Mouse (Mus musculus): Measurements from ENCODE around the gene Slc12a6. TPM values are rescaled to one million over a fixed set of nuclear protein-coding genes. Genes with fewer than 3 reads are reported as not detected.
A peak's percentile ranks its signal among the peaks of the same experiment; 100 is the strongest.

The Slc12a6 gene
- polyA plus RNA-seq, 1 experiment from 2014 or later, result 9.6 TPM

DNA sequence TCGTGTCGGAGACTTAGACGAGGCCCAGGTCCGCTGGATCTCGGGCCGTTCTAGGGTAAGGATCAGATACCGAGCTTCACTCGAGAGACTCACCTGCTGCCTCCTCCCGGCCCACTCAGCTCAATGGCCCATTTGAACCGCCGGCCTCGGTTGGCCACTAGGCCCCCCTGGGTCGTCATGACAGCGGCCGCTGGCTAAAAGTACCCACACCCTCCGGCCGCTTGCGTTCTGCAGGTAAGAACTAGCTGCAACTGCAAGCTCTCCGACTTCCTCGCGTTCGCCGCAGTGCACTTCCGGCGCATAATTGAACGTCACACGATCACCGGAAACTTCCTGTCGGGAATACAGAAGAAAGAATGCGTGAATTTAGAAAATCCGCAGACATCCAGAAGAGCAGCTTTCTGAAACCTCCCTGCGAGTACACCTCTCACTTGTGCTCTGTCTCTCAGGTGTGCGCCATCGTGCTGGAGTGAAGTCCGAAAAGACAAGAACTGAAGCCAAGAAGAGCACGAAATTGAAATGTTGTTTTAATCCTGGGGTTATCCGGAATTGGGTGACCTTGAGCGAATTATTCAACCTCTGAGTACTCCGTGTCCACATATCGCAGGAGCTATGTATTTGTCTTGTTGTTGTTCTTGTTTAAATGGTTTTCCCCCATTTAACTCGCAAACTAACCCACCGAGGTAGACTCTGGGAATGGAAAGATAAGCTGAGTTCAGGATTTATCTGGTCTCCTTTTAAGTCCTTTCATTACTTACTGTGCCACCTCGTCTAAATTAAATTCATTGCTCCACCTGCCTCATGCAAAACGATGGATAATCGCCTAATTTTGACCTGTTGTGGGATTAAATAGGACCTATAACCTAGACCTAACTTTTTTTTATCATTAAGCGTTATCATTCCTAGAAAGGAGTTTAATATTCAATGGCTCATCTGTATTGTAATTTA, 102.4 kb downstream of the Slc12a6 start, which contains the start of gene Emc4:
Gene Emc4, minus strand, starts transcription at position 302 of the 948 bp plus-strand sequence.
- Histone ChIP-seq H3K27me3 (no peaks in the 10 kb centered on the region), H3K9ac (peak within 1 kb of the TSS; percentile 76), H3K4me1 (replicated peaks) (peaks cover 8% of the 10 kb centered on the region), H3K36me3 (peaks cover 17% of the 10 kb centered on the region), H3K4me2 (peak within 1 kb of the TSS; percentile 68), H3K9me3 (replicated peaks) (no peaks in the 10 kb centered on the region), H3K4me3 (peak within 1 kb of the TSS; percentile 83), H3K27ac (peak within 1 kb of the TSS; percentile 84)
- 1% methylated on average over 46 of the region's 46 CpGs for WGBS
- ATAC-seq (replicated peaks; ENCODE audit: insufficient number of reproducible peaks, insufficient read depth, low FRiP score, low read depth), result peak; percentile 58

DNA sequence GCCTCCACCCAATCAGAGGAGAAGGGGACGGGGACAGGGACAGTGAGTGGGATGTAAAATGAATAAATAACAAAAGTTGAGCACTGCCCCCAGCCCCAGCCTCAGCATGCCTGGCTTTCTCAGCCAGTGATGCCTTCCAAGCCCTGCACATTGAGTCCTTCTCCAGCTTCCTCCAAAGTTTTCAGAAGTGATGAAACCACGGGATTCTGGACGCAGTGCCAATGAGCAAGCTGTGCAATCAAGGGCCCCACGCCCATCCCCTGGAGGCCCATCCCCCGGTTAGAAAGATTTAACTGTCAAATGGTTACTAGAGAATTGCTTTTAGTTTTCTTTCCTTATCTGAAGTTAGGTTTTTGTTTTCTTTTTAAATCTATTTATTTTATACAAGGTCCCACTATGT, 104.3 kb downstream of the Slc12a6 start:
- Histone ChIP-seq H3K4me1 (replicated peaks) (peaks cover 8% of the 10 kb centered on the region), H3K36me3 (no peaks in the 10 kb centered on the region), H3K4me3 (no peak overlapping the region), H3K4me2 (no peak overlapping the region), H3K9ac (no peak overlapping the region), H3K27me3 (no peaks in the 10 kb centered on the region), H3K27ac (no peak overlapping the region), H3K9me3 (replicated peaks) (no peaks in the 10 kb centered on the region)
- ATAC-seq (replicated peaks; ENCODE audit: insufficient number of reproducible peaks, insufficient read depth, low FRiP score, low read depth), result no peak
- 62% methylated on average over 5 of the region's 5 CpGs for WGBS

DNA sequence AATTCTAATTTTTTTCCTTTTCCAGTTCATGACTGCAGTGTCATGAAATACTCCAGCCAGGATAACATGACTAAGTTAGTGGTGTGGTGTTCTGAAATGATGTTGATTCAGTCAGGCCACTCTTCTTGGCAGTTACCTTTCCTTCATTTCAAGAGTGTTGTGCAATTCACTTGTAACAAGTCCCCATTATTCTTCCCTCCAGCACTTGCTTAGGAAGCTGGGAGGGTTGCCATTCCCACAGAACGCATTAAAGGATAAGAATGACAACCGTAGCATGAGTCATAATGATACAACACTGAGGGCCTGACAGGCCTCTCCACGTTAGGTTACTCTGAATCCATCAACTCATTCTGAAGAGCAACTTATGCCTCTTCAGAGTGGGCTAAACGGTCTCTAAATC, 107.5 kb downstream of the Slc12a6 start:
- no peaks in the 10 kb centered on the region for H3K9me3 ChIP-seq (replicated peaks)
- H3K36me3 ChIP-seq, result no peaks in the 10 kb centered on the region
- WGBS, result 42% methylated on average over 4 of the region's 4 CpGs
- H3K4me2 ChIP-seq, result no peak overlapping the region
- no peaks in the 10 kb centered on the region; the same call in 1 of the 2 replicates for H3K4me1 ChIP-seq (replicated peaks)
- H3K27me3 ChIP-seq, result no peaks in the 10 kb centered on the region
- H3K27ac ChIP-seq, result no peak overlapping the region
- H3K4me3 ChIP-seq, result no peak overlapping the region
- ATAC-seq (replicated peaks; ENCODE audit: insufficient number of reproducible peaks, insufficient read depth, low FRiP score, low read depth), result no peak
- no peak overlapping the region for H3K9ac ChIP-seq

GRCm38 (mm10) chr2:112374610-112375009, 109.0 kb downstream of the Slc12a6 start:
- no peak for ATAC-seq (replicated peaks; ENCODE audit: insufficient number of reproducible peaks, insufficient read depth, low FRiP score, low read depth)
- no peak overlapping the region for H3K27ac ChIP-seq
- H3K27me3 ChIP-seq, result no peaks in the 10 kb centered on the region
- H3K4me2 ChIP-seq, result no peak overlapping the region
- no peaks in the 10 kb centered on the region for H3K9me3 ChIP-seq (replicated peaks)
- no peak overlapping the region for H3K4me3 ChIP-seq
- no peaks in the 10 kb centered on the region for H3K36me3 ChIP-seq
- WGBS, result 34% methylated on average over 5 of the region's 5 CpGs
- peaks cover 2% of the 10 kb centered on the region for H3K4me1 ChIP-seq (replicated peaks)
- H3K9ac ChIP-seq, result no peak overlapping the region

GRCm38 (mm10) chr2:112378973-112379898, 113.6 kb downstream of the Slc12a6 start, which contains the start of gene Katnbl1:
Katnbl1 (plus strand) TSS chr2:112379211.
- Histone ChIP-seq H3K9ac (peak within 1 kb of the TSS; percentile 89), H3K36me3 (no peaks in the 10 kb centered on the region), H3K27me3 (no peaks in the 10 kb centered on the region), H3K4me1 (replicated peaks) (peaks cover 9% of the 10 kb centered on the region), H3K9me3 (replicated peaks) (no peaks in the 10 kb centered on the region), H3K4me2 (peak within 1 kb of the TSS; percentile 61), H3K27ac (peak within 1 kb of the TSS; percentile 85), H3K4me3 (peak within 1 kb of the TSS; percentile 81)
- peak; percentile 99 for ATAC-seq (replicated peaks; ENCODE audit: insufficient number of reproducible peaks, insufficient read depth, low FRiP score, low read depth)
- under 1% methylated on average over 72 of the region's 72 CpGs for WGBS

- ATAC-seq (replicated peaks; ENCODE audit: insufficient number of reproducible peaks, insufficient read depth, low FRiP score, low read depth), result no peak
- H3K27ac ChIP-seq, result no peak overlapping the region
- H3K9ac ChIP-seq, result peak overlapping the region; percentile 89
- WGBS, result 38% methylated on average over 8 of the region's 8 CpGs
- no peaks in the 10 kb centered on the region for H3K9me3 ChIP-seq (replicated peaks)
- H3K4me3 ChIP-seq, result peak overlapping the region; percentile 81
- no peaks in the 10 kb centered on the region for H3K27me3 ChIP-seq
- H3K36me3 ChIP-seq, result no peaks in the 10 kb centered on the region
- peak overlapping the region; percentile 61 for H3K4me2 ChIP-seq
- H3K4me1 ChIP-seq (replicated peaks), result peaks cover 9% of the 10 kb centered on the region
These were observed 114.5 kb downstream of the Slc12a6 start for GRCm38 (mm10) chr2:112380131-112380530.

GRCm38 (mm10) chr2:112381219-112381618, 115.6 kb downstream of the Slc12a6 start:
- H3K4me2 ChIP-seq, result no peak overlapping the region
- peaks cover 9% of the 10 kb centered on the region for H3K4me1 ChIP-seq (replicated peaks)
- no peak overlapping the region for H3K27ac ChIP-seq
- no peak overlapping the region for H3K9ac ChIP-seq
- H3K4me3 ChIP-seq, result no peak overlapping the region
- WGBS, result 91% methylated on average over 1 of the region's 1 CpGs
- no peaks in the 10 kb centered on the region for H3K9me3 ChIP-seq (replicated peaks)
- ATAC-seq (replicated peaks; ENCODE audit: insufficient number of reproducible peaks, insufficient read depth, low FRiP score, low read depth), result no peak
- no peaks in the 10 kb centered on the region for H3K36me3 ChIP-seq
- no peaks in the 10 kb centered on the region for H3K27me3 ChIP-seq

- H3K4me2 ChIP-seq, result no peak overlapping the region
- H3K9ac ChIP-seq, result no peak overlapping the region
- H3K4me3 ChIP-seq, result no peak overlapping the region
- H3K4me1 ChIP-seq (replicated peaks), result peaks cover 6% of the 10 kb centered on the region
- no peaks in the 10 kb centered on the region for H3K9me3 ChIP-seq (replicated peaks)
- ATAC-seq (replicated peaks; ENCODE audit: insufficient number of reproducible peaks, insufficient read depth, low FRiP score, low read depth), result no peak
- H3K36me3 ChIP-seq, result no peaks in the 10 kb centered on the region
- no peak overlapping the region for H3K27ac ChIP-seq
- WGBS, result 92% methylated on average over 5 of the region's 5 CpGs
- no peaks in the 10 kb centered on the region for H3K27me3 ChIP-seq
These were observed 125.2 kb downstream of the Slc12a6 start for GRCm38 (mm10) chr2:112390843-112391242.

- 79% methylated on average over 4 of the region's 4 CpGs for WGBS
- no peak overlapping the region for H3K27ac ChIP-seq
These were observed 125.8 kb downstream of the Slc12a6 start for GRCm38 (mm10) chr2:112391346-112392000.

GRCm38 (mm10) chr2:112392689-112393088, 127.1 kb downstream of the Slc12a6 start:
- H3K9me3 ChIP-seq (replicated peaks), result no peaks in the 10 kb centered on the region
- no peaks in the 10 kb centered on the region for H3K27me3 ChIP-seq
- H3K4me3 ChIP-seq, result no peak overlapping the region
- no peak overlapping the region for H3K9ac ChIP-seq
- 90% methylated on average over 1 of the region's 1 CpGs for WGBS
- no peak for ATAC-seq (replicated peaks; ENCODE audit: insufficient number of reproducible peaks, insufficient read depth, low FRiP score, low read depth)
- peaks cover 9% of the 10 kb centered on the region for H3K4me1 ChIP-seq (replicated peaks)
- no peaks in the 10 kb centered on the region for H3K36me3 ChIP-seq
- no peak overlapping the region for H3K4me2 ChIP-seq
- H3K27ac ChIP-seq, result no peak overlapping the region

More at GRCm38 (mm10) chr2:112391346-112392000, 125.8 kb downstream of the Slc12a6 start:
- Histone ChIP-seq H3K9me3 (replicated peaks) (no peaks in the 10 kb centered on the region), H3K36me3 (no peaks in the 10 kb centered on the region), H3K4me2 (no peak overlapping the region), H3K27me3 (no peaks in the 10 kb centered on the region), H3K9ac (no peak overlapping the region), H3K4me3 (no peak overlapping the region), H3K4me1 (replicated peaks) (peaks cover 7% of the 10 kb centered on the region)
- no peak for ATAC-seq (replicated peaks; ENCODE audit: insufficient number of reproducible peaks, insufficient read depth, low FRiP score, low read depth)

DNA sequence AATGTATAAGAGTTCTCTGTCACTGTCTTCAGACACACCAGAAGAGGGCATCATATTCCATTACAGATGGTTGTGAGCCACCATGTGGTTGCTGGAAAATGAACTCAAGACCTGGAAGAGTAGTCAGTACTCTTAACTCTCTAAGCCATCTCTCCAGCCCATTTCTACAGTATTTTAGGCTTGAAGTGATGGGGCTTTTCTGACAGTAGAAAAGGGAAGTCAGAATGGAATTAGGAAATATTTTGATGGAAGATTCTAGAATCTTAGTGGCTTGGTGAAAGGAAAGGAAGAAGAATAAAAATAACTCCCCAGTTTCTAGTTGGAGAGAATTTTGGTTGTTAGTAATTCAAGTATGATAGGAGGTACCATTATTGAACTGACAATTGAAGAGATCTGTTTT, 128.3 kb downstream of the Slc12a6 start:
- ATAC-seq (replicated peaks; ENCODE audit: insufficient number of reproducible peaks, insufficient read depth, low FRiP score, low read depth), result no peak
- peaks cover 11% of the 10 kb centered on the region for H3K4me1 ChIP-seq (replicated peaks)
- no peak overlapping the region for H3K9ac ChIP-seq
- H3K9me3 ChIP-seq (replicated peaks), result no peaks in the 10 kb centered on the region
- H3K27me3 ChIP-seq, result no peaks in the 10 kb centered on the region
- H3K4me3 ChIP-seq, result no peak overlapping the region
- no peaks in the 10 kb centered on the region for H3K36me3 ChIP-seq
- H3K4me2 ChIP-seq, result no peak overlapping the region
- no peak overlapping the region for H3K27ac ChIP-seq

Data from heart, embryonic 15.5 days (tissue).